Mouse (Mus musculus) spleen, adult 18-20 months (tissue): Measurements from ENCODE around the gene Slc36a4.

Experiments
- DNase-seq, 2 experiments: peaks; one replicate each; pipeline ENCODE4 v3.0.0; 2022; ENCODE audit warnings: mixed read lengths in 2 of 2

Slc36a4 gene

DNA sequence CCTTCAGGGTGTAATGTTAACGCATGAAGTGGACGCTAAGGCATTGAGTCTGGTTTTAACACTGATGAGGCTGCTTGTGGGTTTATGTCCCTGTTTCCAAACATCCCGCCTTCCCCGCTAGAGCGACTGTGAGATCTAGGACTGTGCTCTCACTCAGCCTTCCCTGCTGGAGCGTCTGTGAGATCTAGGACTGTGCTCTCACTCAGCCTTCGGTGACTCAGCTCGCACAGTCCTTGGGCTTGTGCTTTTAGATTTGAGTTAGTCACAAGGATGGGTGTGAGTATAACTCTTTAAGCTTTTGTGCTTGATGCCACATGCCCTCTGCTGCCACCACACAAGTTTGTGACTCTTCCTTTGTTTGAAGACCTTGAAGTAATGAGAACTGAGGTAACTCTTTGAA is 17.6 kb downstream of the Slc36a4 start:
- DNase-seq: no peak

DNA sequence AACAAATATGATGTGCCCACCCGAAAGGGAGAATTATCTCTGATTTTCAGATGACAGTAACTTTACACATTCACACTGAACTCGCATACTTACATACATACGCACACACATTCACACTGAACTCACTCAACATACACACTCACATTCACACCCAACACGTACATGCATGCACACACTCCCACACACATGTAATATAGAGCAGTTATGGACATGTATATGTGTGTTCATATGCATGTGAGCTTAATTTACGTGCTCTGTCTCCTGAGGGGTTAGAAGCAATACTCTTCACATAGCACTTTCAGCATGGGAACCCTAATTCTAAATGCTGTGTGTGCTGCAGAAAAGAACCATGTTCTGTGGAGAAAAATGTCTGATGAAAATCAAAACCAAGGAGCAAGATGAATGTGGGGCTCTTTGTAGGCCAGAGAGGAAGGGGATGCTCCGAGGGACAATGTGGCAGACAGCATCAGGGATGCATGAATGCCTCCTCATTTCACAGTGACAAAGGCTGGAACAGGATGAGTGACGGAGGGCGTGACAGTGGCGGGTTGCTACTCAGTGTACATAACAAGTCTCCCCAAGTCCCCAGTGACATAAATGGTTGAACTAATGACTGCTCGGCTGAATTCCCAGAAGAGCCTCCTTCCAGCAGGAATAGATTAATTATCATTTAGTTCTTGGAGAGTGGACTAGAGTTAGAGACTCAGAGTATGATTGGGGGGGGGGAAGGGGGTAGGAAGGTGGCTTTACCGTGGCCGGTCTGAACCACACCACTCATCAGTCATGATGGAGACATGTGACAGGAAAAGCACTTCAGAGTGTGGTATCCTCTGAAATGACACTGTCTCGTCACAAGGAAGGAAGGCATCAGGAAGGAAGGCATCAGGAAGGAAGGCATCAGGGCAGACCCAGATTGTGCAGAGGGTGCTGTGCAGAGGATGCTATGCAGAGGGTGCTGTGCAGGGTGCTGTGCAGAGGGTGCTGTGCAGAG is 22.5 kb downstream of the Slc36a4 start:
- DNase-seq: no peak

DNA sequence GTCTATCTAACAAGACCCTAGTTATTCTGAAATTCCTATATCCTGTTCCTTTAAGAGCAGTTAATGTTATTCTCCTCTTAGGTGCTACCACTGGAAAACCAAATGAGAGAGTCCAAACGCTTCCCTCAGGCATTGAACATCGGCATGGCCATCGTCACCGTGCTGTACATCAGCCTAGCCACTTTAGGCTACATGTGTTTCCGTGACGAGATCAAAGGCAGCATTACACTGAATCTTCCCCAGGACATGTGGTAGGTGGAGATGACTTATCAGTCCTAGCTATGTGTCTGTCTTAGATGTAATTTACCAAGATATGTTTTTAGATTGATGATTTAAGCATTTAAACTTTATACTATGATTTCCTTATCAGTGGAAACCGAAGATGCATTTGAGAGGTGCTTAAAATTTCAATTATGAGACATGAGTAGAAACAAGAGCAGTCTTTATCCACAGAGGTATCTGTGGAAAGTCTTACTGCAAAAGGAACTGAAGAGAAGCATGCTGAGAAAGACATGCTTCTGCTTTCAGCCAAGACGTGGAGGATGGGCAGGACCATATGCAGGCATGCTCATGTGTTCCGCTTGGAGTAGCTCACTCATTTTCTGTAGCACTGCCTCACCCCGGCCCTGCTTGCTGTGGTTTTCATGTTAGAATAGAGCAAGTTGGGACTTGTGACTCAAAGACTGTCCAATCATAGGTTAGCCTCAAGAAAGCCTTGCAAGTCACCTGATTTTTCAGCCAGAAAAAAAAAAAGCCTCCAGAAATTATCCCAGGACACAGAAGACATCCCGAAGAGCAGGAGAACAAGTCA is 24.7 kb downstream of the Slc36a4 start:
- no peak for DNase-seq

DNA sequence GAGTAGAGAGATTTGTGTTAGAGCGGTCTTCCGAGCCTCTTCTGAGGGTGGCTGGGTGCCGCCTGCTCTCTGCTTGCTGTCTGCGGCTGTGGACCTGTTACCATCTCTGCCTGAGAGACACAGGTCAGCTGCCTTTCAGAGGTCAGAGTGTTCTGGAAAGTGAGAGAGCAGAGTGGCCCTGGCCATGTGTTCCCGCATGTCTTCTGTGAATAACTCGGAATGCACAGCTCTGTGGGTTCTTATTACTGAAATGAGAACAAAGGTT is 25.3 kb downstream of the Slc36a4 start:
- no peak for DNase-seq

DNA sequence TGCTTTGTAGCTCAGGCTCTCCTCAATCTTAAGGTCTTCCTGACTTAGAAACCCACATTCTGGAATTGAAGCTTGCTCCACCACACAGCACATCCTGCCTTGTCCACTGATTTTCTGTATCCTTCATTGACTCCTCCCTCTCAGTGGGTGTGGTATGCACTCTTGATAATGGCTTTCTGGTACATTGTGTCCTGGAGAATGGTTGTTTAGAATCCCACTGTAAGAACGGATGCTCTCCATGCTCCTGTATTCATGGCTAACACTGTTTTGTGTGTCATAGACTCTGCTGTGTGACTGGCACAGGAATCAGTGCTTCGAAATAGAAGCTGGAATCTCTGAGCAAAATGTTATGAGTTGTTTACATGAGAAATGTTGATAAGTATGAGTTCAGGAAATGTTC is 28.0 kb downstream of the Slc36a4 start:
- DNase-seq: no peak

DNA sequence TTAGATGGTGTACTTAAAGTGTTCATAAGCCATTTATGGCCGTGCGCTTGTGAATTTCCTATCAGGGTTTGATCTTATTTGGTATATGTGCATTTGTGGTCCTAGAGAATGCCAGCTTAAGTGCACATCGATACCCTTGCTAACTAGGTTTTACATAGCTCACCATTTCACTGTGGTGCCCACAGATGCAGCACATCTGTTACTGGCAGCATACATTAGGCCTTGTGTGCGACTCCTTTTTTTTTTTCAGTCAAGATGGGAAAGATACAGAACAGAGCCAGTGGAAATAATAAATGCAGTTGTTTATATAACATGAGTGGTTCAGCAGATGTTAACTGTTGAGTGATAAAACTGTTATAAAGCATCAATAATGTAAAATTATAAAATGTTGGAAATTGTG is 31.9 kb downstream of the Slc36a4 start:
- DNase-seq: no peak

DNA sequence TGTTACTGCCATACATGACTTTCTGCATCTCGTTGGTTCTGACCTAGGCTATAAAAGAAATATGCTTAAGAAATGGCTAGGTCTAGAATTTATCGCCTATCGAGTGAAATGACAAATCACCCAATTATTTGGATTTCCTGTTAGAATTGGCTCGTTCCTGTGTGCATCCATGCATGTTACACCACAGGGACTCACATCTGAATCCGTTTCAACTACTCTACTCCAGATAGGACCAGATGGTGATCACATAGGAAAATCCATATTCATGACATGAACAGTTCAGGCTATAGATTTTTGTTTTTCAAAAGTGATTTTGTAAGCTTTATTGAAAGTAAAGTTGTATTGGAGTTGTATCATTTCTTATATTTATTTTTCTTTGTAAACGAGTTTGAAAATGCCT is 32.4 kb downstream of the Slc36a4 start:
- no peak for DNase-seq

DNA sequence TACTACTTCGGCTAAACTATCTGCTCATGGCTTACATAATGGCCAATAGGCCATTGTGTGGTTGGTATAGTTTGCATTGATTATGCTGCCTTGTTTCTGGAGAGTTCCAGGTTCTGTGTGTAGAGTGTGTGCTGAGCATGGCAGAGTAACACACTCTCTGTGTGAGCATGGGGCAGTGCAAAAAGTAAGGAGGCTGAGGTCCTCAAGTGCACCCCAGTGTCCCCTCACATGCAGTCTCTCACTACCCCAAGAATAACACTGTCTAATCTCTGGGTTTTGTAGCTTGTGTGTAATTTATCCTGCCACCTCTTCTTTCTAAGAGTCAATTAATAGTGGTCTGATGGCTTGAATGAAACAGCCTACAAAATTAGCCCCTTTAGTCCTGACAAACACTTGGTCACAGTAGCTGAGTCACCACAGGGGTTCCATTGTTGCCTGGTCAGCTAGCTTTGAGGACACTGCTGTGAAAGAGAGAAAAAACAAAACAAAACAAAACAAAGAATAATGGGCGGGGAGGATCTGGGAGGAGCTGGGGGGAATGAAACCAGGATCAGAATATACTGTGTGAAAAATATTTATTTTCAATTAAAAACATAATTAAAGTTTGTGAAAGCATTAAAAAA is 36.6 kb downstream of the Slc36a4 start:
- no peak for DNase-seq

DNA sequence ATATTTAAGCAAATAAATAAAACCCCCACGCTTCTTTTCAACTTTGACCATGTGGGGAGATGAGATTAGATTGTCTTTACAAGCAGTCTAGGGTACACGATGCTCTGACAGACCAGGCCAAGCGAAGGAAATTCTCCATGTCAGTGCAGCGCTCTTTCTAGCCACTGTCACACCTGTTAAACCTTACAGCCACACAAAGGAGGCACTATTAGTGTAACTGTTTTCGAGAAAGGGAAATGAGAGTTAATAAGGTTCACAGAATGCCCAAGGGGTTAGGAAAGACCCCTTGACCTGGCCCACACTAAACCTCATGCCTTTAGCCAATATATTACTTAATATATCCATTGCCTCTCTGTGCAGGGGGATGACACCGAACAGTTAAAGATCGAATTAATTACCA is 37.1 kb downstream of the Slc36a4 start:
- DNase-seq: no peak

DNA sequence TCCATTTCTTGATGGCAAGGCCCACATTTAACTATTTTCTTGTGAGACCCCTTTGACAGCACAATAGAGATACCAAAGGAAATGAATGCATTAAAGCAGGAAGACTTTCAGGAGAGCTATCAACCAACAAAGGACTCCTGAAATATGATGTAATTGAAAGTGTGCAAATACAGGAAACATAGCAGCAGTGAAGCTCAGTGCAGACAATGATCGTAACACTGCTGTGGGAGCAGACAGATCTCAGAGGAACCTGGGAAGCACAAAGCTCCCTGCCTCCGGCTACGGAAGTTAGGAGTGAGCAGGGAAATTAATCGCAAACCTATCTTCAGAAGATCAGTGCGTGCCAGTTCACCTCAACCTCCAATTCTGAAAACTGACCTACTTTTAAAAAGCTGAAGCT is 38.8 kb downstream of the Slc36a4 start:
- DNase-seq: no peak

DNA sequence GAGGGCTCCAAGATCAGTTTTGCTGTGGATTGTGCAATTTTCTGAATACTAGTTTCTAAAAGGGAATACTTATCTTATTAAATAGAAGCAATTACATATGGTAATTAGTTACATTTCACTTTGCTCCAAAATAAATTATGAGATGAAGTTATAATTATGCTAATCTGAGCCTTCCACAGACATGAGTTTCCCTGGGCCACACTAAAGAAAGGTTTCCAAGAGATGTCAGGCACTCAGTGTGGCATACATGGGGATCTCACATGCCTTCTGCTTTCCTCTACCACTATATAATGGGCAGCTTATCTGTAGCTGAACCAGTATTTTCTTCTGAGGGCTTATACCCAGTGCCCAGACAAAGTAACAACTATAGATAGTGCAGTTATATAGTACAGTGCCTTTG is 49.8 kb downstream of the Slc36a4 start:
- DNase-seq: no peak

DNA sequence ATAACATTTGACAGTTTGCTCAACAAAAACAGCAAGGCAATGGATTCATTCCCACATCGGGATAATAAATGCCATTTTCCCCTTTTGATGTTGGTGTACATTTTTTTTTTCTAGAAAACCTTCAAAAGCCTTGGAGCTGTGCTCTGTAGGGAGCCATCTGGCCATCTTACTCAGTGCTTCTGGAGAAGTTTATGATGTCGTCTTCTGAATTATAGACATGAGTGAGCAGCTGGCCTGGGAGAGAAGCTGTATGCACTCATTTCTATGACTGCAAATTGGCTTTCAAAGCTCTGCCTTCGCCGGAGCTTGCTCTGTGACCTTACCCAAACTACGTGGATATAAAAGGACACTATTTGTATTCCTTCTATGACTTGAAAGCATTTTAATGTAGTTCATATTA is 56.8 kb downstream of the Slc36a4 start:
- no peak for DNase-seq

DNA sequence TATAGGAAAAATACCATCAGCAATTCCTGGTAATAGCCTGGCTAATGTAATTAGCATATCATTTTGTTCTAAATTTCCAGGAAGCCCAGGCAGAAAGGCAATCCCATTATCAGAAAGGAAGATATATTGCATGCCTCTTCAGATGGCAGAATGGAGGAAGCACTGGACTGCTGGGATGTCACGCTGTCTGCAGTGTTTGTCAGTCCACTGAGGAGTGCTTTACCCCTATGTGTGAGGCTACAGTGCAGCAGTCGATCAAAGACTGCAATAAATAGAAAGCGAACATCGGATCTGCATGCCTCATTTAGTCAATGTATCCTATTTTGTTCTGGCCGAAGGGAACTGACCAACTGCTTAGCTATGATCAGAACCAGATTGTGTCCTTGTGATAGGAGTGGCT is 57.3 kb downstream of the Slc36a4 start:
- DNase-seq: no peak

DNA sequence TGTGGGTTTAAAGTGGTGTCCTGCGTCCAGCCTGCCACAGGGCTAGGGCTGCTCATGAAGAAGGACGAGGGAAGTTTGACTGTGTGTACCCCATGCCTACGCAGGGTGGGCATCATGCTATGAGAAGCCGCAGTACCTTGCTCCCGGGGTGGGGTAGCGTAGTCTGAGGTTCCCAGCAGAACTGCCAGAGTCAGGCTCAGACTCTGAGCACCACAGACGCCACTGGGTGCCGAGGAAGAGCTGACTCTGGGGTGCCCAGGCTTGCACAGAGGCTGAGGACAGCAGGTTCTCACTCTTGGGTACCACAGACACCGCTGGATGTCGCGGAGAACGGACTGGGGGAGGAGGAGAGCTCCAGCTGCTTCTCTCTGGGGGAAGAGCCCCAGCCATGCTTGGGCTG is 63.2 kb downstream of the Slc36a4 start:
- DNase-seq: no peak

DNA sequence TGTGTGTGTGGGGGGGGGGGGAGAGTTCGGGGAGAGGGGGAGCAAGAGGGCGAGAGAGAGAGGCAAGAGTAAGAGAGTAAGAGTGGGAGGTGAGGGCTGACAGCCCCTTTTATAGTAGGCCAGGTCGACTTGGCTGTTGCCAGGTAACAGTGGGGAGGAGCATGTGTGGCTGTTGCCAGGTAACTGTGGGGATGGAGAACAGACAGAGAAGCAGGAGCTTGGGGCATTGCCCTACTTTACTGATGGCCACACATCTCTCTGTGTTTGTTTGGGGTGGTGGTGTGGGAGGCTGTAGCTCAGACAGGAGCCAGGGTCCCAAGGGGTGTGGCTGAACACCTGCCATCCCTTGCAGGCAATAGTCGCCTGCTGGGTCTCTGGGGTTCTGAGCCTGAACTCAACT is 63.9 kb downstream of the Slc36a4 start:
- no peak for DNase-seq

DNA sequence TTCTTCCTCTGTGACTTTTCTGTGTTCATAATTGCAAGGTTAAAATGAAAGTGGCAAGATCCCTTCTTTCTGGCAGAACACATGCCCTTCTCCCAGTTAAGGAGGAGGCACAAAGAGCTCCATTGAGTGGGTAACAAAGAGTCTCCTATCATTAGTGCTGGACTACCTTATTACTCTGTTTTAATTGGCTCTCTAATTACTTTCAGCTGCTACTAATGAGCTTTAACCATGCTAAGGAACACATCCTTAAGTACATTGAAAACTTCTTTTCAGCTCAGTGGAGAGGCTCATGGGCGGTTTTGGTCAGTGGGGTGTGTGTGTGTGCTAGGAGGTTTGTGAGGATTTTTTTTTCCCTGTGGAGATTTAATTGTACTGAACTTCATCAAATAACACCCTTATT is 65.4 kb downstream of the Slc36a4 start:
- DNase-seq: no peak

DNA sequence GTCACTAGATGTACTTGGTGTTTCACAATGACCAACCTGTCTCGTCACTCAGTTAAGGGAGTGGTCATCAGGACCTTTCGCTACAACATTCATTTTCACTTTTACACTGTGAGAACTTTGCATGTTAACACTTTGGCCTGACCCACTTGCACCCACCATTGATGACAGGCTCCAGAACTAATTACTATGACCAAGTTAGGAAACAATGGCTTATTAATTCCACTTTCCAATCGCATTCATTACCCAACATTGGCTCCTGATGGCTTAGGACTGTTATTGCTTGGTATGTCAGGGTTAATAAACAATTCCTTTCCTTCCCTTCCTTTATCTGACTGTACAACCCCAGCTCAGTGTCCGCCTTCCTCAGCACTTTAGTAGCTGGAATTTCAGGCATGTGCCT is 72.4 kb downstream of the Slc36a4 start:
- no peak for DNase-seq

DNA sequence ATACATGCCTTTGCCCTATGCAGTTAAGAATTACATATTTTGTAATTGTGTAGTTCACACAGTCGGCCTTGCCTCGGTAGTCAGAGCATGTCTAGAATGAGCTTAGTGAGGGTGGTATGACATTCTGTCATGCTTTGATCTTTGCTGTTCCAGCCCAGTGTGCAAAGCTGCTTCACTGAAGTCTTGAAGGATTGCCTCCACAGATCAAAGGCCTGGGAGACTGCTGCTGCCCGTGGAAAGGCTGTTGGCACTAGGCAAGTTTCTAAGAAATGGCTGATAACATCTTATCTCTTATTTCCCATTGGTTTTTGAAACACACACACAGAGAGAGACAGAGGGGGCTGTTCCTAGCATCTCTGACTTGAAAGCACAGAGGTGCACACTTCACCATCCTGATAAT is 76.7 kb downstream of the Slc36a4 start:
- DNase-seq: no peak

DNA sequence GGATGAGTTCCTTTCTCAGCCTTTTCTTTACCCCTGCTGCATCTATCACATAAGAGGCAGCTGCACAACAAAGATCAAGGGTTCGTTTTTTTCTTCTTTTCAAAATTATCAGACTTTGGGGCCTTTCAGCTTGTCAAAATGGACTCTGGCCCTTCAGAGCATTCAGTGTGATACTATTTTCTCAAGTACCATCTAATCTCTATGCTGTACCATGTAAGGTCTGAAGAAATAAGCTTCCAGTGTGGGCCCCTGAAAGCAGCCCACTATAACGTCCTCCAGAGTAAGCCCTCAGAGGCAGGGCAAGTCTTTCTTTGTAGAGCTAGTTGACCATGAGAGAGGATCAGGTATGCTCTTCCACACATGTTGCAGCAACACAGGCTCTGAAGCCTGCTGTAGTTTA is 77.1 kb downstream of the Slc36a4 start:
- no peak for DNase-seq

DNA sequence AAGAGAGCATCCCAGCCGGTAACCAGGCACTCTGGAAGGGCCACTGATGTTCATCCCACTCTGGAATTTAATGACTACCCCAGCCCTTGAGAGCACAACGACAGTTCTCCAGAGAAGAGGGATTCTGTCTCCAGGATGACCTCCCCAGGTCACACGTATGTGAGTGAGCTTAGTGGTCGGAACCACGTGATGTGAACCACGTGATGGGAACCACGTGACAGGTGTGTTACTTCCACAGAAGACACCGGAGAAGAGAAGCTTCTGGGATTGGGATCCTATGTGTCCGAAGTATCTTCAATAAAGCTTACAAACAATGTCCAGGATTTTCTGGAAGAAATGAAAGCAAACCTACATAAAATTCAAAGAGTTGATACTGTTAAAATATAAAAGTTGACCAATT is 82.5 kb downstream of the Slc36a4 start:
- no peak for DNase-seq
